Mouse (Mus musculus) hindbrain, embryonic 16.5 days (tissue): ENCODE data around the gene Apobec3. TPM values are rescaled to one million over a fixed set of nuclear protein-coding genes. Genes with fewer than 3 reads are reported as not detected.
"Not testable (repeated sequence)": the region's sequence is repeated elsewhere in the genome, so short reads cannot be mapped to it uniquely, and the experiment has no call there.

ENCODE experiments used
- ATAC-seq: fragments of 200-750 bp; cut with Nextera tagmentation; 2 replicates; pipeline ENCODE4 v1.8.0; 2017; ENCODE audit warnings: moderate TSS enrichment, moderate library complexity
- H3K27ac ChIP-seq: fragments of 300-500 bp; sonication (generic); 2 replicates; pipeline ENCODE4 v1.5.1; 2014; ENCODE audit warnings: low read depth, mild to moderate bottlenecking, control low read depth, low read length, moderate library complexity
- H3K27me3 ChIP-seq: fragments of 300-500 bp; sonication (generic); replicated peaks from 2 replicates; pipeline ENCODE4 v1.6.1; 2014; ENCODE audit warnings: low read length; ENCODE audit not compliant: control insufficient read depth, insufficient read depth
- H3K36me3 ChIP-seq: fragments of 300-500 bp; sonication (generic); 2 replicates; pipeline ENCODE4 v1.6.1; 2014; ENCODE audit warnings: mild to moderate bottlenecking, low read length, moderate library complexity, mixed read lengths; ENCODE audit not compliant: control insufficient read depth, insufficient read depth
- H3K4me1 ChIP-seq: fragments of 300-500 bp; sonication (generic); 2 replicates; pipeline ENCODE4 v1.6.1; 2014; ENCODE audit warnings: low read depth, low read length; ENCODE audit not compliant: control insufficient read depth, insufficient read depth
- H3K4me2 ChIP-seq: fragments of 300-500 bp; sonication (generic); 2 replicates; pipeline ENCODE4 v1.6.1; 2014; ENCODE audit warnings: mild to moderate bottlenecking, low read length, control low read depth, moderate library complexity
- H3K4me3 ChIP-seq: fragments of 300-500 bp; sonication (generic); 2 replicates; pipeline ENCODE4 v1.5.1; 2014; ENCODE audit warnings: mild to moderate bottlenecking, low read length, control low read depth, moderate library complexity
- H3K9ac ChIP-seq: fragments of 300-500 bp; sonication (generic); 2 replicates; pipeline ENCODE4 v1.6.1; 2014; ENCODE audit warnings: low read depth, mild to moderate bottlenecking, control low read depth, low read length, moderate library complexity
- H3K9me3 ChIP-seq: fragments of 300-500 bp; sonication (generic); 2 replicates; pipeline ENCODE4 v1.6.1; 2014; ENCODE audit warnings: mild to moderate bottlenecking, low read length, moderate library complexity; ENCODE audit not compliant: control insufficient read depth
- WGBS: fragments of 180-500 bp; shearing (Covaris S2); extraction: QIAGEN DNeasy Blood & Tissue Kit; methylation state at CpG from one replicate; pipeline ENCODE4 v1.1.7; 2014; 5-methylcytosine and 5-hydroxymethylcytosine counted together
- polyA plus RNA-seq: library from polyadenylated mRNA; unstranded; fragments of >200 nt; fragmentation: Nextera tagmentation; extraction: Ambion mirVana; gene quantifications from 2 replicates; pipeline ENCODE4 v1.2.1, GENCODE M21; 2015

Gene Apobec3
- polyA plus RNA-seq, 1 experiment from 2014 or later = 4.5 TPM

GRCm38 (mm10) chr15:79939020-79939419 lies 47.6 kb downstream of the Apobec3 start:
- no peak for ATAC-seq
- 92% methylated on average over 12 of the region's 12 CpGs for WGBS
- no peaks in the 10 kb centered on the region for H3K36me3 ChIP-seq
- no peaks in the 10 kb centered on the region for H3K9me3 ChIP-seq
- H3K27ac ChIP-seq = no peak overlapping the region
- H3K4me1 ChIP-seq = peaks cover 3% of the 10 kb centered on the region
- no peaks in the 10 kb centered on the region for H3K27me3 ChIP-seq
- no peak overlapping the region for H3K4me3 ChIP-seq
- H3K4me2 ChIP-seq = no peak overlapping the region
- H3K9ac ChIP-seq = no peak overlapping the region

GRCm38 (mm10) chr15:79939501-79939900 lies 48.0 kb downstream of the Apobec3 start:
- not testable (repeated sequence) for H3K36me3 ChIP-seq, H3K4me2 ChIP-seq, H3K4me1 ChIP-seq, ATAC-seq, H3K9me3 ChIP-seq, H3K4me3 ChIP-seq, H3K27me3 ChIP-seq, H3K27ac ChIP-seq, H3K9ac ChIP-seq
- WGBS = 83% methylated on average over 4 of the region's 7 CpGs

- H3K4me3 ChIP-seq = no peak overlapping the region
- H3K4me2 ChIP-seq = no peak overlapping the region
- WGBS = 90% methylated on average over 16 of the region's 16 CpGs
- no peak overlapping the region for H3K27ac ChIP-seq
- H3K9ac ChIP-seq = no peak overlapping the region
- 0 out of 2 replicates have a peak, but pooled peaks cover 2% of the 10 kb centered on the region for H3K27me3 ChIP-seq
- H3K36me3 ChIP-seq = no peaks in the 10 kb centered on the region
- no peaks in the 10 kb centered on the region for H3K4me1 ChIP-seq
- no peak for ATAC-seq
- no peaks in the 10 kb centered on the region for H3K9me3 ChIP-seq
Measured at GRCm38 (mm10) chr15:79939913-79940312, 48.5 kb downstream of the Apobec3 start.

- Histone ChIP-seq H3K27me3 (0 out of 2 replicates have a peak, but pooled peaks cover 2% of the 10 kb centered on the region), H3K9ac (no peak overlapping the region), H3K36me3 (no peaks in the 10 kb centered on the region), H3K27ac (no peak overlapping the region), H3K4me2 (no peak overlapping the region), H3K4me3 (no peak overlapping the region), H3K4me1 (no peaks in the 10 kb centered on the region), H3K9me3 (no peaks in the 10 kb centered on the region)
- no peak for ATAC-seq
- 26% methylated on average over 8 of the region's 8 CpGs for WGBS
Measured at GRCm38 (mm10) chr15:79940932-79941331, 49.5 kb downstream of the Apobec3 start.

GRCm38 (mm10) chr15:79942541-79942940 lies 51.1 kb downstream of the Apobec3 start:
- no peak overlapping the region for H3K9ac ChIP-seq
- no peak overlapping the region for H3K4me2 ChIP-seq
- H3K27me3 ChIP-seq = 0 out of 2 replicates have a peak, but pooled peaks cover 2% of the 10 kb centered on the region
- H3K36me3 ChIP-seq = no peaks in the 10 kb centered on the region
- 63% methylated on average over 6 of the region's 6 CpGs for WGBS
- H3K4me1 ChIP-seq = 0 out of 2 replicates have a peak, but pooled peaks cover 2% of the 10 kb centered on the region
- H3K4me3 ChIP-seq = no peak overlapping the region
- no peak overlapping the region for H3K27ac ChIP-seq
- no peaks in the 10 kb centered on the region for H3K9me3 ChIP-seq
- ATAC-seq = no peak

- Histone ChIP-seq H3K36me3 (no peaks in the 10 kb centered on the region), H3K27me3 (0 out of 2 replicates have a peak, but pooled peaks cover 2% of the 10 kb centered on the region), H3K4me1 (0 out of 2 replicates have a peak, but pooled peaks cover 2% of the 10 kb centered on the region), H3K4me2 (no peak overlapping the region), H3K4me3 (no peak overlapping the region), H3K9ac (no peak overlapping the region), H3K9me3 (no peaks in the 10 kb centered on the region), H3K27ac (no peak overlapping the region)
- ATAC-seq = no peak
- WGBS = 85% methylated on average over 3 of the region's 3 CpGs
Measured at GRCm38 (mm10) chr15:79943584-79943983, 52.1 kb downstream of the Apobec3 start.

GRCm38 (mm10) chr15:79944948-79945347 lies 53.5 kb downstream of the Apobec3 start:
- no peaks in the 10 kb centered on the region for H3K36me3 ChIP-seq
- WGBS = 78% methylated on average over 5 of the region's 5 CpGs

GRCm38 (mm10) chr15:79946022-79946421 lies 54.6 kb downstream of the Apobec3 start:
- H3K9ac ChIP-seq = no peak overlapping the region
- H3K36me3 ChIP-seq = no peaks in the 10 kb centered on the region
- H3K4me1 ChIP-seq = peaks cover 18% of the 10 kb centered on the region
- no peaks in the 10 kb centered on the region for H3K9me3 ChIP-seq
- H3K27ac ChIP-seq = no peak overlapping the region
- H3K4me3 ChIP-seq = no peak overlapping the region
- H3K4me2 ChIP-seq = no peak overlapping the region
- ATAC-seq = peak; percentile 82
- 0 out of 2 replicates have a peak, but pooled peaks cover 2% of the 10 kb centered on the region for H3K27me3 ChIP-seq
- WGBS = 8% methylated on average over 4 of the region's 4 CpGs

More at GRCm38 (mm10) chr15:79944948-79945347, 53.5 kb downstream of the Apobec3 start:
- Histone ChIP-seq H3K9ac (no peak overlapping the region), H3K4me3 (no peak overlapping the region), H3K4me2 (no peak overlapping the region), H3K4me1 (peaks cover 8% of the 10 kb centered on the region), H3K27ac (no peak overlapping the region), H3K27me3 (0 out of 2 replicates have a peak, but pooled peaks cover 2% of the 10 kb centered on the region), H3K9me3 (no peaks in the 10 kb centered on the region)
- ATAC-seq = no peak

- 42% methylated on average over 9 of the region's 9 CpGs for WGBS
- ATAC-seq = no peak
- 0 out of 2 replicates have a peak, but pooled peaks cover 2% of the 10 kb centered on the region for H3K27me3 ChIP-seq
Measured at GRCm38 (mm10) chr15:79946790-79947189, 55.3 kb downstream of the Apobec3 start.

More at GRCm38 (mm10) chr15:79946790-79947189, 55.3 kb downstream of the Apobec3 start:
- Histone ChIP-seq H3K36me3 (no peaks in the 10 kb centered on the region), H3K4me1 (peaks cover 22% of the 10 kb centered on the region), H3K27ac (no peak overlapping the region), H3K4me3 (no peak overlapping the region), H3K9ac (no peak overlapping the region), H3K9me3 (no peaks in the 10 kb centered on the region), H3K4me2 (no peak overlapping the region)
